In genomic region chr1:86441724-86441979, GRCm38 (mm10) we compare ENCODE assay signal across 8 mouse cellular contexts. TPM values are rescaled to one million over a fixed set of nuclear protein-coding genes. Genes with fewer than 3 reads are reported as not detected.
DNase-seq lines count a peak whose midpoint lies in the region; ATAC-seq lines count a peak whose summit lies in the region.

No protein-coding gene starts in this region.

- 0% methylated on average over 5 of the region's 5 CpGs for WGBS in heart, embryonic 15.5 days
- 0% methylated on average over 5 of the region's 5 CpGs for WGBS in hindbrain, embryonic 11.5 days
- WGBS in midbrain, embryonic 11.5 days: 0% methylated on average over 5 of the region's 5 CpGs

- H3K27me3 ChIP-seq in heart, embryonic 15.5 days: no peaks in the 10 kb centered on the region
- H3K27me3 ChIP-seq in hindbrain, embryonic 11.5 days (ENCODE audit: control insufficient read depth, insufficient read depth, low read length): no peaks in the 10 kb centered on the region
- no peaks in the 10 kb centered on the region for H3K27me3 ChIP-seq in midbrain, embryonic 11.5 days (ENCODE audit: control insufficient read depth, insufficient read depth, low read length)

- DNase-seq in heart, adult 9 months (ENCODE audit: low spot score in 2 of 2): no peak
- DNase-seq in adipocyte (ENCODE audit: low spot score): peak; percentile 75
- no peak for DNase-seq in hindbrain, embryonic 11.5 days (ENCODE audit: low spot score)
- no peak for DNase-seq in midbrain, embryonic 11.5 days (ENCODE audit: low spot score, missing footprints)
- no peak for DNase-seq in urinary bladder, postnatal 36 days (ENCODE audit: low spot score in 2 of 2)
- no peak for DNase-seq in cerebellum, postnatal 14 days

- no peaks in the 10 kb centered on the region for H3K9me3 ChIP-seq in heart, embryonic 15.5 days (replicated peaks)
- no peaks in the 10 kb centered on the region for H3K9me3 ChIP-seq in hindbrain, embryonic 11.5 days (ENCODE audit: control insufficient read depth, low read length)
- H3K9me3 ChIP-seq in midbrain, embryonic 11.5 days (ENCODE audit: control insufficient read depth, low read length): no peaks in the 10 kb centered on the region

- H3K4me1 ChIP-seq in heart, embryonic 15.5 days (replicated peaks): peaks cover 60% of the 10 kb centered on the region
- H3K4me1 ChIP-seq in hindbrain, embryonic 11.5 days (replicated peaks; ENCODE audit: control insufficient read depth, insufficient read depth, low read length): peaks cover 7% of the 10 kb centered on the region; the same call in 1 of the 2 replicates
- peaks cover 21% of the 10 kb centered on the region for H3K4me1 ChIP-seq in midbrain, embryonic 11.5 days (ENCODE audit: control insufficient read depth, insufficient read depth, low read length)

- no peaks in the 10 kb centered on the region for H3K36me3 ChIP-seq in heart, embryonic 15.5 days
- no peaks in the 10 kb centered on the region for H3K36me3 ChIP-seq in hindbrain, embryonic 11.5 days (ENCODE audit: control insufficient read depth, insufficient read depth, low read length)
- no peaks in the 10 kb centered on the region for H3K36me3 ChIP-seq in midbrain, embryonic 11.5 days (ENCODE audit: control insufficient read depth, insufficient read depth, low read length)

- H3K27ac ChIP-seq in heart, embryonic 15.5 days: peak overlapping the region; percentile 98
- peak overlapping the region; percentile 99 for H3K27ac ChIP-seq in hindbrain, embryonic 11.5 days (ENCODE audit: low read depth, low read length)
- peak overlapping the region; percentile 99 for H3K27ac ChIP-seq in midbrain, embryonic 11.5 days (ENCODE audit: low read depth, low read length)

- H3K9ac ChIP-seq in heart, embryonic 15.5 days: peak overlapping the region; percentile 78
- H3K9ac ChIP-seq in hindbrain, embryonic 11.5 days (ENCODE audit: low read depth, low read length): peak overlapping the region; percentile 93
- peak overlapping the region; percentile 97 for H3K9ac ChIP-seq in midbrain, embryonic 11.5 days (ENCODE audit: low read length)

- peak overlapping the region; percentile 53 for H3K4me3 ChIP-seq in heart, embryonic 15.5 days
- H3K4me3 ChIP-seq in hindbrain, embryonic 11.5 days (ENCODE audit: low read depth, low read length): peak overlapping the region; percentile 43
- peak overlapping the region; percentile 44 for H3K4me3 ChIP-seq in midbrain, embryonic 11.5 days (ENCODE audit: low read depth, low read length)

- H3K4me2 ChIP-seq in heart, embryonic 15.5 days: peak overlapping the region; percentile 85
- peak overlapping the region; percentile 80 for H3K4me2 ChIP-seq in hindbrain, embryonic 11.5 days (replicated peaks; ENCODE audit: low read depth, low read length)
- peak overlapping the region; percentile 81 for H3K4me2 ChIP-seq in midbrain, embryonic 11.5 days

- no peak for ATAC-seq in heart, embryonic 15.5 days (replicated peaks; ENCODE audit: insufficient number of reproducible peaks, insufficient read depth, low FRiP score, low read depth)
- ATAC-seq in hindbrain, embryonic 11.5 days (ENCODE audit: low FRiP score): no peak
- ATAC-seq in midbrain, embryonic 11.5 days (ENCODE audit: low FRiP score): no peak; the same call in 1 of the 2 replicates
- no peak for ATAC-seq in megakaryocyte progenitor cell, adult 5-6 weeks (replicated peaks; ENCODE audit: poor library complexity)

RNA-seq across cellular contexts. Expression of gene Tex44, which starts 15.5 kb away (rescaled TPM):
- polyA plus RNA-seq in heart, embryonic 15.5 days (2015; fragmentation: Nextera tagmentation; extraction: Ambion mirVana): not detected in 2 replicates
- polyA plus RNA-seq in hindbrain, embryonic 11.5 days (2014; fragmentation: Nextera tagmentation; extraction: Ambion mirVana): 0.15 TPM in 1 of 2 replicates, not detected in the other
- not detected in 2 replicates for polyA plus RNA-seq in midbrain, embryonic 11.5 days (2014; fragmentation: Nextera tagmentation; extraction: Ambion mirVana)
- not detected in 2 replicates for total RNA-seq in megakaryocyte progenitor cell, adult 5-6 weeks (2015)
- not detected in 2 replicates for total RNA-seq in megakaryocyte progenitor cell, adult 5-6 weeks (2017)

RNA-seq across cellular contexts. Expression of gene Nmur1, which starts 15.6 kb away (rescaled TPM):
- not detected in 2 replicates for polyA plus RNA-seq in heart, embryonic 15.5 days (2015; fragmentation: Nextera tagmentation; extraction: Ambion mirVana)
- not detected in 2 replicates for polyA plus RNA-seq in hindbrain, embryonic 11.5 days (2014; fragmentation: Nextera tagmentation; extraction: Ambion mirVana)
- not detected in 2 replicates for polyA plus RNA-seq in midbrain, embryonic 11.5 days (2014; fragmentation: Nextera tagmentation; extraction: Ambion mirVana)
- 1.0 TPM in 1 of 2 replicates, not detected in the other for total RNA-seq in megakaryocyte progenitor cell, adult 5-6 weeks (2015)
- total RNA-seq in megakaryocyte progenitor cell, adult 5-6 weeks (2017): not detected in 2 replicates
